Mouse (Mus musculus) layer of hippocampus, adult 8-10 months (tissue): ENCODE measurements around the gene Gm45234. TPM values are rescaled to one million over a fixed set of nuclear protein-coding genes. Genes with fewer than 3 reads are reported as not detected.

Experiments used
- DNase-seq, 2 experiments: peaks; one replicate each; pipeline ENCODE4 v3.0.0; 2022; ENCODE audit warnings: low spot score in 2 of 2
- total RNA-seq, 4 experiments: library from RNA; stranded (reverse); gene quantifications; 2 replicates each; pipeline ENCODE4 v1.2.4; 2022

Gm45234 gene
- total RNA-seq, 4 experiments from 2014 or later = 5.1 TPM; not detected in 3

- no peak for DNase-seq
Measured at GRCm38 (mm10) chr6:124740211-124740887, 15.5 kb downstream of the Gm45234 start.

- DNase-seq = no peak
Measured at GRCm38 (mm10) chr6:124739231-124739796, 16.5 kb downstream of the Gm45234 start.

- DNase-seq = no peak
Measured at GRCm38 (mm10) chr6:124738511-124739023, 17.3 kb downstream of the Gm45234 start, which contains the start of gene Ptpn6. Gene Ptpn6 (minus strand): TSS chr6:124738714.

DNA sequence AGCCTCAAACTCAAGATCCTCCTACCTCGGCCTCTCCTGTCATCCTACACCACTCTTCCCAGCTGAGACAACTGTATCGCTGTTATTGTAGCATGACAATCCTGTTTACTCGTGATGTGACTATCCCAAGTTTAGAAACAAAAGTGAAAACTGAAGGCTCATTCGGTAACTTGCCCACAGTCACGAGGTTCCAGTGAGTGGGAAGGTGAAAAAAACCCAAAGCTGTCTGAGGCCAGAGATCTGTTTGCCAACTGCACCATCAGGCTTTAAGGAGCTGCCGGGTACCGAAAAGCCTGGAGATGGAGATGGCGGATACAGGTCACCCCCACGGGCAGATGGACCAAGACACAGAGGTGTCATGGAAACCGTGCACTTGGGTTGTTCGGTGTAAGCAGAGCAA lies 18.8 kb downstream of the Gm45234 start:
- DNase-seq = no peak

GRCm38 (mm10) chr6:124734417-124734816 lies 21.4 kb downstream of the Gm45234 start:
- DNase-seq = no peak

DNA sequence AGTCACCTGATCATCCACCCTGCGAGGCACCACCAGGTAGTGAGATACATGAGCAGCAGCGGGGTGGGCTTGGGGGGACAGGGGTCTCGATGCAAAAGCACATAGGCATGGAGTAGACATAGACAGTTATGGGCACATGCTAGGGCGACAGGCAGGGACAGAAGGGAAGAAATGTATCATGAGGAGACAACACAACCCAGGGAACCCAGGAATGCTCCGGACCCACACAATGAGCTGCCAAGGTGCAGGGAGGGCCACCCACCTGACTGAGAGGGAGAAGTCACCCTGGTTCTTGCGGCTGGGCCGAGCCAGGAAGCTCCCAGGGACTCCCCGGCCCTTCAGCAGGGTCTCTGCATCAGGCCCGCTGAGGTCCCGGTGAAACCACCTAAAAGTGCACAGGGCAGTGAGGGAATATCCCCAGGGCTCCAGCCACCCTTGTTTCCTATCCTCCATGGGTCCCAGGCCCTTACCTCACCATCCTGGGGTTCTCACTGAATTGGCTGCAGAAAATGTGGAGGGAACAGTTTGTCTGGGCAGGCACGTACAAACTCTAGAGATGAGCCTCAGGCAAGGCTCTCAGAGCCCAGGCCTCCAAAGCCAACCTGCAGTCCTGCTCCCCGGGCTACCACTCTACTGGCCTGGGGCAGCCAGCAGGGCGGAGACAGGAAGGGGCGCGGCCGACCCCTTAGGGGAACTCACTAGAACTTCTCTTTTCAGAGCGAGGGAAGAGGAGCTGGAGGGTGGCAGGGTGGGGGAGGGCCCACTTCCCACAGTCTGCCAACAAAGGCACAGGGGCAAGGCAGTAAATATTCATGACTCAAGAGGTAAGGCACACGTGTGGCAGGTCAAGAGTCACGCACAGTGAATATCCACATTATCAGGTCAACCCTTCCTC lies 23.1 kb downstream of the Gm45234 start:
- DNase-seq = no peak

DNA sequence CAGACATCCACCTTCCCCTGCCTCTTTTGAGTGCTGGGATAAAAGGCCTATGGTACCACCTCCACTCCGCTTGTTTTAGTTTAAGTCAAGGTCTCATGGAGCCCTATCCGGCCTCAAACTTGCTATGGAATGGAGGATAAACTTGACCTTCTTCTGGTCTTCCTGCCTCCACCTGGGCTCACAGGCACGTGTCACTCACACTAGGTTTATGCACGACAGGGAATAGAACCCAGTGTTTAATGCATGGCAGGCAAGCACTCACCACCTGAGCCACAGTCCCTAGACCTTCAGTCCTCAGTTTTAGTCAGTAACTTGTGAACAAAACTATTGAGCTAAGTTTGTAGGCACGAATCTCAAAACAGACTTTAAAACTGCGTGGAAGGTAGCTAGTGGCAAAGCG lies 24.8 kb downstream of the Gm45234 start:
- no peak for DNase-seq

- no peak for DNase-seq
Measured at GRCm38 (mm10) chr6:124729850-124730705, 25.7 kb downstream of the Gm45234 start.

DNA sequence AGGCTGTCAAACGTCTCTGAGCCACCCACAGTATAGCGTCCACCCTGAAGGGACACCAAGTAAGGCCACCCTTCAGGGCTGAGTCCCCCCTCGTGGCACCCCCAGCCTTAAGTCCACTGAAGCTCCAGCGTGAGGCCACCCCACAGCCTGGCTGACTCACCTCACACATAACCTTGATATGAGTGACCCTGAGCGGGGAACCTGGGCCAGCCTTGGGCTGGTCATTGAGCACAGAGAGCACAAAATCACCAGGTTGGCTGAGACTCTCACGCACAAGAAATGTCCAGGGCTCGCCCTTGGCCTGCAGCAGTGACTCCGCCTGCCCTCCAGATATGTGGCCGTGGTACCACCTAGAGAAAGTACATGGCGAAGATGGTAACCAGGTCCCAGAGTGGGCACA lies 27.2 kb downstream of the Gm45234 start:
- DNase-seq = no peak

DNA sequence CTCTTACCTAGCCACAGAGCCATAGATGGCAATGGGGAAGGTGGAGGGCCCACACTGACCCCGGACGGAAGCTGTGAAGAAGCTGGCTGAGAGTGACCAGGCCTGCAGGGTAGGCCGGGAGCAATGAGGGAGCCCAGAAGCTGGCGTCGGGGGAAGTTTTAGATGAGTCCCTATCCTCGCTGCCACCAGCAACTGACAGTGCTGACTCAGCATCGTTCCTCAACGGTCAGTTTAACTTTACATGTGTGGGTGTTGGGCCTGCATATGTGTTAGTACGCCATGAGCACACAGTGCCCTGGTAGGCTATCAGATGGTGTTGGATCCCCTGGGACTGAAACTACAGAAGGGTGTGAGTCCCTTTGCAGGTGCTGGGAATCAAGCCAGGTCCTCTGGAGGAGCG lies 31.3 kb downstream of the Gm45234 start:
- no peak for DNase-seq

DNA sequence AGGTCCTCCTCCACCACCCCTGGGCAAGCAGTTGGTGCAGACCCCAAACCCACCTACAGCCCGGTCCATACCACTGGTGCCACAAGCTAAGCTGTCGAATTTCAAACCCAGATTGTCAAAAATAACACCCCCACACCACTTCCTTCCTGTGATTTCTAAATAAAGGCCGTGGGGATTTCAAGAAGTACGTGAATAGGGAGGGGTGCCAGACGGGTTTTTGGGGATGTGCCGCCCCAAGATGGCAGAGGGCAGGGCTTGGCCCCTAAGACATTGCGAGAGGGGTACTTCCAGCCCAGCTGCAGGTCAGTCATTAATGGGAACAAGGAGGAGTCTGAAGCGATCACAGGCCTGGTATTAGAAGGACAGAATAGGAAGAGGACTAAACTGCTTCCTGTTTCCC lies 32.3 kb downstream of the Gm45234 start:
- no peak for DNase-seq

DNA sequence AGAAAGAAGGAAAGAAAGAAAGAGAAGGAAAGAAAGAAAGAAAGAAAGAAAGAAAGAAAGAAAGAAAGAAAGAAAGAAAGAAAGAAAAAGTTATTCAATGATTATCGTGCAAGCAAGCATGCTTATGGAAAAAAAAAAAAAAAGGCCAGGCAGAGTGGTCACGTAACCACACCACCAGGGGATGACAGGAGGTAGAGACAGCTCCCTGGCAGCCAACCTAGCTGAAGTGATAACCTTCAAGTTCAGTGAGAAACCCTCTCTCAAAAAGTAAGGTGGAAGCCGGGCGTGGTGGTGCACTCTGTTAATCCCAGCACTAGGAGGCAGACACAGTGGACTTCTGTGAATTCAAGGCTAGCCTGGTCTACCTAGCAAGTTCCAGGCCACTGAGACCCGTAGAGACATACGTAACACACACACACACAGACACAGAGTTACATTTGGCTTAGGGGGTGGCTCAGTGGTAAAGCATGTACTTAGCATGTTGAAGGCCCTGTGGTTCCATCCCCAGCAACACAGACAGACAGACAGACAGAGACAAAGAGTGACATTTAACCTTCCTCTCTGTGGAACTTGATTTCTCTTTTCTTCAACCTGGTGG lies 32.8 kb downstream of the Gm45234 start:
- DNase-seq = no peak

- no peak for DNase-seq
Measured at GRCm38 (mm10) chr6:124720904-124721303, 34.9 kb downstream of the Gm45234 start.

DNA sequence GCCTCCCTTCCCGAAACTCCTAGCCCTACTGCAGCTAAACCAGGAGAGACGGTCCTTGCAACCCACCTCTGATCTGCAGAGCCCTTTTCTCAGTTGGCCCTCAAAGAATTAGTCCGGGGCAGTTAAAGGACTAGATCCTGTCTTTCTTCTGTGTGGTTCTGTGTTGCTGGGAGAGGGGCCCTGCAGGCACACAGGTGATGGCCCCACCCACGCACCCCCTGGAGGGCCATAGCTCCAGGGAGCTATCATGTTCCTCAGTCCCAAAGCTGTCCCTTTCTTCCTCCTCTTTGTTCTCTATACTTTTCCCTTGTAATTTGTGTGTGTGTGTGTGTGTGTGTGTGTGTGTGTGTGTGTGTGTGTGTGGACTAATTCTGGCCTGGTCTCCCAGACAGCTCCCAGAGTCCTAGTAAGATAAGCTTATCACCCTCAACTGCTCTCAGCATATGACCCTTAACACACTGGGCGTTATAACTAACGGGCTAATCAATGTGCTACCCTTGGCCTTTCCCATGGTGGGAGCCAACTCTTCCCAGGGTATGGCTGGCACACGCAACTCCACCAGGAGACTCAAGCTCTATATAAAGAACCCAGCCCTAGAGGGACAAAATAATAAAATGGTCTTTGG lies 36.4 kb downstream of the Gm45234 start:
- no peak for DNase-seq

DNA sequence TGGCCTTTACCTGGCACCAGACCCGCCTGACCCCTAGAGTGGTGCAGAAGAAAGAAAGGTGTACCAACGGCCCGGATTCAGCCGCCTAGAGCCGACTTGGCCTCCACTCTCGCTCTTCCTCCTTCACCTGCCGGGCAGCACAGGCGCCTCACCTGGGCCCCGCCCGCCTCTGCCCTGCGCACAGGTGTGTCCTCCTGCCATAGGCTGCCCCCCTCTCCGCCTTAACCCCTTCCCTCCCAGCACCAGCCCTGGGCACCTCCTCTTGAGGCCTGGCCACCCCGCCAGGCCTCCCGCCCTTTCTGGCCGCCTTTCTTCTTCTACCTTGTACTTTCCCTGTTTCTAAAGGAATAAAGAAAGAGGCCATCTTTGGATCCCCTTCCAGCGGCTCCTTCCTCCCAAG lies 37.1 kb downstream of the Gm45234 start:
- no peak for DNase-seq

GRCm38 (mm10) chr6:124717968-124718367 lies 37.9 kb downstream of the Gm45234 start:
- no peak for DNase-seq

DNA sequence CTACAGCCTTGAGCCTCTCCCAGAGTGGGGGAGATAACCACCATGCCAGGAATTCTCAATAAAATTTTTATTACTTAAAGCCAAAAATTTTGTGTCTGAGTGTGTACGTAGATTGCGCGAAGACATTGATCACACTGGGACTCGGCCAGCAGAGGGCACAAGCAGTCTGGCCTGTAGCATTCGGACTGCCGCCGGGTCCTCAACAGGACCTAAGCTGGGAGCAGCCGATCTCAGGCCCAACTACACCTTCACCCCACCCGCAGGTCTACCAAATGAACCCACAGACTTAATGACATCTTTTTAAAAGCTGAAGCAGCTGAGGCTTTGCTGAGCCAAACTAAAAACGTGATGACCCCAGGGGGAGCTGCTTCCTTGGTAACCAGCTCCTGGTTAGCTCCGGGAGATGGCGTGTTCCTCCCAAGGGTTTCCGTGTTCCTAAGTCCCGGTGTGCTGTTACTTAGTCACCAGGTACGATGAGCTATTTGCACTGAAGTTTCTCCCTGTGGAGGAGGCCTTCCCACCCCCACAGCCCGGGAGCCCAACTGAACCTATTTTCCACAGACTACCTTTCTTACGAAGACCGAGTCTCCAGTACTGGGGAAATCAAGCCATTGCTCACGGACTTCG lies 38.8 kb downstream of the Gm45234 start:
- DNase-seq = no peak

DNA sequence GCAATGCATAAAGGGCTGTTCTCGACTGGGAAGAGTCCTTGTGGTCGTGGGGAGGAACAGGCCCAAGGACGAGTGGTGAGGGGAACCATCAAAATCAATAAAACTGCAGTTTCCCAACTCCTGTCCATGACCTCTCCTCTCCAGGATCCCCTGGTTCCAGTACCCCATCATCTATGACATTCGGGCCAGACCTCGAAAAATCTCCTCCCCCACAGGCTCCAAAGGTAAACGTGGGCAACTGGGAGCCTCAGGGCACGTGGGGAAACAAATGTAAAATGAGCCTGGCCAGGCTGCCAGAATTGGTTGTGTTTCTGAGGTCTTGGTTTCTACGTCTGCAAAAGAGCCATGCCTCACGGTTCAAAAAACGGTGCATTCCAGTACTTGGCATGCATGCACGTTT lies 42.9 kb downstream of the Gm45234 start:
- DNase-seq = no peak

DNA sequence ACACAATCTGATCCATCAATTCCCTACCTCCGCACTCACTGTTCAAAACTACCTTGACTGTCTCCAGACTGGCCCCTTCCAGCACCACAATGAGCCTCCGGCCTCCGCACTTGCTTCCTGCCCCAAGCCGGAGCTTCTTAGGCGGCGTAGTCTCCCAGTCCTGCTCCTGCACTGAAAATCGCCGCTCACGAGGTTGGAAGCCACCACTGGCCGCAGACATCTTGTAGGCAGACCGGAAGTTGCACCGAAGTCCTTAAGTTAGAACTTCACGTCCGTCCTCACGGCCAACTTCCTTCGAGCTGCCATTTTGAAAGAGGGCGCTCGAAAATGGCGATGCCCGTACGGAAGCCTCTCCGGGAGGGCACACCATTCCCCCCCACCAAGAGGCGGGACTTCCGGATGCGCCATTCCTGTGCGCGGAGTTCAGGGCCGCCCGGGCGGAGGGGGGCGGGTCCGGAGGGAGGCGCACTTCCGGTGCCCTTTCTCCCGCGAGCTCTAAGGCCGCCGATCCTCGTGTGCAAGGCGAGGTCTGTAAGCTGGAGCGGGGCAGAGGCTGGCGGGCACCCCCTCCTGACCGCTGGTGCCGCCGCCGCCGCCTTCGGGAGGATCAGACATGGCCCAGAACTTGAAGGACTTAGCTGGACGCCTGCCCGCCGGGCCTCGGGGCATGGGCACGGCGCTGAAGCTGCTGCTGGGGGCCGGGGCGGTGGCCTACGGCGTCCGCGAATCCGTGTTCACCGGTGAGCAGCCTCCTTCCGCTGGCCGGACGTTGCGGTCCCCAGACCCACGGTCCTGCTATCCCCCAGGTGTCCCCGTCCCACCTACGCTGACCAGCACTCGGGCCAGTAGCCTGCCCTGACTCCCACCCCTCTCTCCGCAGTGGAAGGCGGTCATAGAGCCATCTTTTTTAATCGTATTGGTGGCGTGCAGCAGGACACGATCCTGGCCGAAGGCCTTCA lies 43.7 kb downstream of the Gm45234 start, which contains the start of the genes Emg1 and Phb2:
TSS of gene Emg1 (minus strand) at position 355 of the 959 bp plus-strand sequence.
TSS of gene Phb2 (plus strand) at position 513 of the 959 bp plus-strand sequence.
- DNase-seq = peak; percentile 96
